Mouse (Mus musculus): ENCODE data around the gene Ppp2r5d. TPM values are rescaled to one million over a fixed set of nuclear protein-coding genes. Genes with fewer than 3 reads are reported as not detected.
A peak's percentile ranks its signal among the peaks of the same experiment; 100 is the strongest.

The Ppp2r5d gene
- polyA plus RNA-seq, 1 experiment: 7.4 TPM

DNA sequence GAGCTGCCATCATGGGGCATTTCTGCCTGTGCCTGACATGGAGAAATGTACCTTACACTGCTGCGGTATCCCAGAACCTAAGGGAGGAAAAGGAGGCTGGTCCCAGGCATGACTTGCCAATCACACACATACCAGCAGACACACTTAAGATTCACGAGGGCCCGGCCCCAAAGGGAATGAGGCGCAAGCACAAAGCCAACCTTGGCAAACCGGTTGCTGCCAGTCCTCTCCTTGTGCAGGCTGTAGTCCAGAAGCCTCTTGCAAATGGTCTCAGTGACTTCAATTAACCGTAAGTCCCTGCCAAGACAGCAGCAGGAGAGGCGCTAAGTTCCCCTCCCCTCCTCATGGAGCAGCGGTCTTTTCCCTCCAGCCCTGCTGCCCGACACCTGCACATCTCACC, 38.1 kb upstream of the Ppp2r5d start:
- no peak for TF ChIP-seq TAL1 (IDR thresholded peaks at IDR 0.05; ENCODE audit: low read length)
- TF ChIP-seq GATA1 (IDR thresholded peaks at IDR 0.05; ENCODE audit: low read length): no peak
- Histone ChIP-seq H3K9me3 (ENCODE audit: control insufficient read depth, low read length) (no peaks in the 10 kb centered on the region), H3K4me1 (ENCODE audit: control insufficient read depth) (peaks cover 4% of the 10 kb centered on the region), H3K4me3 (replicated peaks) (no peak overlapping the region), H3K36me3 (ENCODE audit: control insufficient read depth) (peaks cover 59% of the 10 kb centered on the region), H3K27me3 (ENCODE audit: control insufficient read depth) (no peaks in the 10 kb centered on the region)

DNA sequence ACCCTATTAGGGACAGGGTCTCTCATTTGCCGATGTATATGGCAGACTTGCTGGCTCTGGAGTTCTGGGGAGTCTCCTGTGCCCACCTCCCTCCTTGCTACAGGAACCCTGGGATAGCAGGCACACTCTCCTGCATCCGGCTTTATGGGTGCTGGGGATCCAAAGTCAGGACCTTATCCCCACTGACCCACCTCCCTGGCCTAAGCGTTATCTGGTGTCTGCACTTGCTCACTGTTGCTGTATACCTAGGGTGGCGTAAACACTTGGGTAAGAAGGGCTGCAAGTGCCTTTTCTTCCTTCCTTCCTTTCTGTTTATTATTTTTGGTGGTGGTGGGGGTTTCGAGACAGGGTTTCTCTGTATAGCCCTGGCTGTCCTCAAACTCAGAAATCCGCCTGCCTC, 36.4 kb upstream of the Ppp2r5d start:
- Histone ChIP-seq H3K9me3 (ENCODE audit: control insufficient read depth, low read length) (no peaks in the 10 kb centered on the region), H3K36me3 (ENCODE audit: control insufficient read depth) (peaks cover 51% of the 10 kb centered on the region), H3K4me3 (replicated peaks) (no peak overlapping the region), H3K4me1 (ENCODE audit: control insufficient read depth) (peaks cover 4% of the 10 kb centered on the region), H3K27me3 (ENCODE audit: control insufficient read depth) (no peaks in the 10 kb centered on the region)
- no peak for TF ChIP-seq GATA1 (IDR thresholded peaks at IDR 0.05; ENCODE audit: low read length)
- 0 out of 3 replicates have a peak, but pooled peaks have one; percentile 18 for TF ChIP-seq TAL1 (IDR thresholded peaks at IDR 0.05; ENCODE audit: low read length)

DNA sequence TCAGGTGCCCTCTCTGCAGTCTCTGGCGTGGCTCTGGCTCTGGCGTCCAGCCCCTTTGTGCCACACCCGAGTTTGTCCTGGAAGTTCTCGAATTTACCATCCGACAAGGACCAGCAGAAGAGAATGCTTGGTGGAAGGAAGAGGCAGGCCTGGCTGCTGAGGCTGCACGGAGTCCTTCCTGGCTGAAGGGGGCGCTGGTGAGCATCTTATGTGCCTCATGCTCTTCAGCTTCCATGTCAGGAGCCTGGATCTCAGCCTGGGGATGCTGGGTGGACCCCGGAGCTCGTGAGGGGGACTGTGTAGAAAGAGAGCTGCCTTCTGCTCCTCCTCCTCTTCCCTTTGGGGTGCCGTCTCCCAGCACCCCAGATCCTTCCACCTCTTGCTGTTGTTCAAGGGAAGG, 31.2 kb upstream of the Ppp2r5d start:
- Histone ChIP-seq H3K4me1 (ENCODE audit: control insufficient read depth) (peaks cover 1% of the 10 kb centered on the region), H3K36me3 (ENCODE audit: control insufficient read depth) (peaks cover 19% of the 10 kb centered on the region)

DNA sequence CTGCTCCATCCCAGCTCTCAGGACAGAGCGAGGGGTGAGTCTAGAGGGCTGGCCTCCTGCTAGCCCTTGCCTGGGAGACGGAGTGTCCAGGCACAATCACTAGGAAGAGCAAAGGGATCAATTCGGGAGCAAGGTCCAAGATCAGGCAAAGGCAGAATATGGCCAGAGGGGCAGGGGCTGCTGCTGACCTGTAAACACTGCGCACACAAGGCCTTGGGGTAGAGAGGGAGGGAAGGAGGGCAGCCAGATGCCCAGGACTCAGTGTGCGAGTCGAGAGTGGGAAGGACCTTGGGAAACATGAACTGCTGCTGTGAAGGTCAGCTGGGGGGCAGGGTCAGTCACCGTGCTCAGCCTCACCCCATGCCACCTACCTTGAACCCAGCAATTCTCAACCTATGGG, 30.4 kb upstream of the Ppp2r5d start:
- TF ChIP-seq TAL1 (IDR thresholded peaks at IDR 0.05; ENCODE audit: low read length) (no peak), GATA1 (IDR thresholded peaks at IDR 0.05; ENCODE audit: low read length) (no peak)

More for the DNA sequence above, 31.2 kb upstream of the Ppp2r5d start:
- no peaks in the 10 kb centered on the region for H3K9me3 ChIP-seq (ENCODE audit: control insufficient read depth, low read length)
- no peaks in the 10 kb centered on the region for H3K27me3 ChIP-seq (ENCODE audit: control insufficient read depth)
- TF ChIP-seq GATA1 (IDR thresholded peaks at IDR 0.05; ENCODE audit: low read length) (no peak), TAL1 (IDR thresholded peaks at IDR 0.05; ENCODE audit: low read length) (no peak)
- no peak overlapping the region for H3K4me3 ChIP-seq (replicated peaks)

DNA sequence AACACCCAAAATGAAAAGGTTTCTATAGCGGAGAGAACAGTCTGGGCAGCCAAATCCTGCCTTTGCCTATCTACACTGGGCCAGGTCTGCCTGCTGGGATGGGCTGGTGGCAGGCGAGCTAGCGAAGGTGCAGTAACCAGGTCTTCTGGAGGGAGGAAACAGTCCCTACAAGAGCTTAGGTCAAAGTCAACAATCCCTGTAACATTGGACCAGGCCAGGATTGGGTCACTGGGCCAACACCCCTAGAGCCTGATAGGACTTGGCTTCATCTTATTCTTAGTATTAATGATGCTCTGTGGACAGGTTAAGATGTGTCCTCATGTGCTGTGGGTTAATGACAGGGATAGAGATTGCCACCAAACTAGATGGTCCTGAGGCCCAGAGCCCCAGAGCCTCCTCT, 29.1 kb upstream of the Ppp2r5d start:
- Histone ChIP-seq H3K27me3 (ENCODE audit: control insufficient read depth) (peaks cover 7% of the 10 kb centered on the region), H3K9me3 (ENCODE audit: control insufficient read depth, low read length) (no peaks in the 10 kb centered on the region), H3K4me1 (ENCODE audit: control insufficient read depth) (peaks cover 2% of the 10 kb centered on the region), H3K36me3 (ENCODE audit: control insufficient read depth) (peaks cover 17% of the 10 kb centered on the region), H3K4me3 (replicated peaks) (no peak overlapping the region)
- TF ChIP-seq TAL1 (IDR thresholded peaks at IDR 0.05; ENCODE audit: low read length) (no peak), GATA1 (IDR thresholded peaks at IDR 0.05; ENCODE audit: low read length) (no peak)

More for the DNA sequence above, 30.4 kb upstream of the Ppp2r5d start:
- no peaks in the 10 kb centered on the region for H3K27me3 ChIP-seq (ENCODE audit: control insufficient read depth)
- H3K36me3 ChIP-seq (ENCODE audit: control insufficient read depth): peaks cover 17% of the 10 kb centered on the region
- no peaks in the 10 kb centered on the region; the same call in 1 of the 2 replicates for H3K4me1 ChIP-seq (ENCODE audit: control insufficient read depth)
- no peaks in the 10 kb centered on the region for H3K9me3 ChIP-seq (ENCODE audit: control insufficient read depth, low read length)
- H3K4me3 ChIP-seq (replicated peaks): no peak overlapping the region

DNA sequence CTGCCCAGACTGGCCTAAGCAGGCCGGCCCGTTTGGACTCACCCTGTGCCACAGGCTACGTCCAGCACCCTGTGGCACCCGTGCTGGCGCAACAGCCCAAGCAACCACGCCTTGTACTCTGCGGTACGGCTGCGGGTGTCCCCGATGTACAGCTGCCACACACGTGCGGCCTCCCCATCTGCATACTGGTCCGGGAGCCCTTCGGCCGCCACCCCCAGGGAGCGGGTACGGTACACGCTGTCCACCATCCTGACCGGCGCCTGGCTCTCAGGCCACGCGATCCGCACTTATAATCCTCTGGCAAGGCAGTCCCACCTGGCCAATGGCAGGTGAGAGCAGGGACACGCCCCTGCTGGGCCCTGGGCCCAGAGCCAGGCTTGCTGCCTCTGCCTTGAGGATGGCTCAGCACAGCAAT, 24.0 kb upstream of the Ppp2r5d start, which contains the start of gene Gnmt:
Gene Gnmt (minus strand): TSS at position 265 of the 415 bp plus-strand sequence.
- Histone ChIP-seq H3K9me3 (ENCODE audit: control insufficient read depth, low read length) (no peaks in the 10 kb centered on the region), H3K27me3 (ENCODE audit: control insufficient read depth) (peaks cover 13% of the 10 kb centered on the region), H3K4me3 (replicated peaks) (peak within 1 kb of the TSS; percentile 47), H3K36me3 (ENCODE audit: control insufficient read depth) (peaks cover 25% of the 10 kb centered on the region), H3K4me1 (ENCODE audit: control insufficient read depth) (peaks cover 10% of the 10 kb centered on the region)
- TF ChIP-seq GATA1 (IDR thresholded peaks at IDR 0.05; ENCODE audit: low read length) (no peak), TAL1 (IDR thresholded peaks at IDR 0.05; ENCODE audit: low read length) (no peak)

DNA sequence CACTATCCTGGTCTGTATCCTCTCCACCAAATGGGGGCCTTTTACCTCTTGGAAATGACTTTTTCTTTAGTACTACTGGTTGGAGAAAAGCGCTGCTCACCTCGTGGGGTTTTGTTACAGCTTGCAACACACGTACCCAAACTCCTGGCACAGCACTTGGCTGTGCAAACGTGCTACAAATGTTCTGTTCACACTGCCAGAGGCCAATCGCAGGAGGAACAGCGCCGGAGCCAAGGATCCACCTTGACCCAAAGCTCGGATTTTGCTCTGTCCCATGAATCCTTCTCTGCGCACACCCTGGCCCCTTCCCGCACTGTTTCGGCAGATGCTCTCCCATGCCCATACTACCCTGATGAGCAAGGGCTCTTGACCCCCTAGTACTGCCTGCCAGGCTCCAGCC, 23.6 kb upstream of the Ppp2r5d start:
- H3K27me3 ChIP-seq (ENCODE audit: control insufficient read depth): peaks cover 13% of the 10 kb centered on the region
- peak overlapping the region; percentile 47 for H3K4me3 ChIP-seq (replicated peaks)
- peaks cover 10% of the 10 kb centered on the region for H3K4me1 ChIP-seq (ENCODE audit: control insufficient read depth)
- TF ChIP-seq TAL1 (IDR thresholded peaks at IDR 0.05; ENCODE audit: low read length) (no peak), GATA1 (IDR thresholded peaks at IDR 0.05; ENCODE audit: low read length) (no peak)
- H3K36me3 ChIP-seq (ENCODE audit: control insufficient read depth): peaks cover 29% of the 10 kb centered on the region
- no peaks in the 10 kb centered on the region for H3K9me3 ChIP-seq (ENCODE audit: control insufficient read depth, low read length)

DNA sequence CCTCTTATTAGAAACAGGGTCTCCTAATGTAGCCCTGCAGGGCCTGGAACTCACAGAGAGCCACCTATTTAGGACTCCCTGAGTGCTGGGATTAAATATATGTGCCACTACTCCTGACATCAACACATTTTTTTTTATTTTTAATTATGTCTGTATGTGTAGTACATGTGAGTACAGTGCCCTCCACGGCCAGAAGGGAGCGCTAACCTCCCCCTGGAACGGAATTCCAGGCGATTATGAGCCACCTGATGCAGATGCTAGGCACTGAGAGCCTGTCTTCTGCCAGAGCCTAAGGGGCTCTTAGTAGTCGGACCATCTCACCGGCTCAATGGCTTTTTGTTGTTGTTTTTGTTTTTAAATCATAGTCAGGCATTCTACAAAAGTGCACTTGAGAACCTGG, 23.1 kb upstream of the Ppp2r5d start:
- TF ChIP-seq GATA1 (IDR thresholded peaks at IDR 0.05; ENCODE audit: low read length): no peak
- TF ChIP-seq TAL1 (IDR thresholded peaks at IDR 0.05; ENCODE audit: low read length): no peak
- peaks cover 34% of the 10 kb centered on the region for H3K36me3 ChIP-seq (ENCODE audit: control insufficient read depth)
- H3K4me1 ChIP-seq (ENCODE audit: control insufficient read depth): peaks cover 10% of the 10 kb centered on the region
- peaks cover 13% of the 10 kb centered on the region for H3K27me3 ChIP-seq (ENCODE audit: control insufficient read depth)
- no peak overlapping the region for H3K4me3 ChIP-seq (replicated peaks)
- no peaks in the 10 kb centered on the region for H3K9me3 ChIP-seq (ENCODE audit: control insufficient read depth, low read length)

DNA sequence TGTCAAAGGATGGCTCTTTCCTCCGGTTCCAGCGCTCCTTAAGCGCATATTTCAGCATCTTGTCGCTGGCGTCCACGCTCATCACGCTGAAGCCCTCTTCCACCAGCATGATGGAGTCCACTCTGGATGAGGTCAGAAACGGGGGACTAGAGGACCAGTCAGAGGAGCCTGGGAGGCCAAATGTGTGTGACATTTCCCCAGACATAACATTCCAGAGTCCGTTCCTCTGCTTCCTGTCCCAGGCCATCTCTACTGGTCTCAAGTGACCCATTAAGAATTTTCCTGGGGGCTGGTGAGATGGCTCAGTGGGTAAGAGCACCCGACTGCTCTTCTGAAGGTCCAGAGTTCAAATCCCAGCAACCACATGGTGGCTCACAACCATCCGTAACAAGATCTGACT, 22.4 kb upstream of the Ppp2r5d start:
- TF ChIP-seq GATA1 (IDR thresholded peaks at IDR 0.05; ENCODE audit: low read length) (no peak), TAL1 (IDR thresholded peaks at IDR 0.05; ENCODE audit: low read length) (no peak)
- no peak overlapping the region for H3K4me3 ChIP-seq (replicated peaks)
- H3K36me3 ChIP-seq (ENCODE audit: control insufficient read depth): peaks cover 39% of the 10 kb centered on the region
- peaks cover 10% of the 10 kb centered on the region for H3K4me1 ChIP-seq (ENCODE audit: control insufficient read depth)
- H3K27me3 ChIP-seq (ENCODE audit: control insufficient read depth): peaks cover 13% of the 10 kb centered on the region
- no peaks in the 10 kb centered on the region for H3K9me3 ChIP-seq (ENCODE audit: control insufficient read depth, low read length)

Data from erythroblast, embryonic 14.5 days (primary cell).